Mouse (Mus musculus) embryo, embryonic 9.5 days (tissue): Measurements from ENCODE around the gene Cep57l1.

Experiments used
- DNase-seq: peaks from one replicate; pipeline ENCODE4 v3.0.0-alpha.2; 2017; ENCODE audit errors: extremely low spot score

Cep57l1 gene

GRCm38 (mm10) chr10:41816516-41816915 lies 6.8 kb upstream of the Cep57l1 start:
- DNase-seq, result no peak

DNA sequence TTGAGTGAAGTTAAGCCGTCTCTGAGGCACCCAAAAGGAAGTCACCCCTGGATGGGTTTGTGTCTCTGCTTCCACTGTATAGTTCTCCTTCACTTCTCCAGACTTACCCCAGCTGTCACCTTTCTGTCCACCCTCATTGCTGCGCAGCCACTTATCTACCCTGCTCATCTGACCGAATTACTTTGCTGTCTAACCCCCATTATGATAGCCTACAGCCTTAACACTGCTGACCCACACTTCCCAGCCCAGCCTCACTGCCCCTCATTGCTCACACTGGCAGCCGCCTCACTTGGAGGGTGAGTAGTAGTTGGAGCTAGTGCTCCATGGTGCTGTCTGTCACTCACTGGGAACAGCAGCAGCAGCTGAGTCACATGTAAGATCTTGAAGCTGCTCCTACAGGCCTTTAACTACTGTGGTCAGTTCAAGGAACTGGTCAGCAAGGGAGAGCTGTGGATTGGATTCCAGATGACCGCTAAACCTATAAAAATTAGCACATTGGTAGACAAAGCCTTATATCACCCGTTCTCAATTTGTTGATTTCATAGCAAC lies 4.7 kb upstream of the Cep57l1 start:
- DNase-seq, result no peak

DNA sequence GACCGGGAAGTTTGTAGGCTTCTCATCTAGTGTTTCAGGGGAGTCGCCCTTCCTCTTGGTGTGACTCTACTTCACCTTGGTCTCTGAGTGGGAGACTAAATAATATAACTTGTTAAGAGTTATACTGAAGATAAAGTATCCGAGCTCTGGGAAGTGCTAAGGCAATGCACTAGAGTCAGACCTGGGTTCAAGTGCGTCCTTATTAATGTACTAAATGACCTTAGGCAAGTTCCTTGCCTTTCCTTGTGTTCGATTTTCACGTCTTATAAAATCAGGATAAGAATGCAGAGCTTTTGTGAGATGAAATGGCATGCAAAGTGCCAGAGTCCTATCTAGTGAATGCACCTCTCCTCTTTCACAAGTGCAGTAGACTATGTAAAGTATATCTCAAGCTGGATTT lies 2.9 kb upstream of the Cep57l1 start:
- no peak for DNase-seq

DNA sequence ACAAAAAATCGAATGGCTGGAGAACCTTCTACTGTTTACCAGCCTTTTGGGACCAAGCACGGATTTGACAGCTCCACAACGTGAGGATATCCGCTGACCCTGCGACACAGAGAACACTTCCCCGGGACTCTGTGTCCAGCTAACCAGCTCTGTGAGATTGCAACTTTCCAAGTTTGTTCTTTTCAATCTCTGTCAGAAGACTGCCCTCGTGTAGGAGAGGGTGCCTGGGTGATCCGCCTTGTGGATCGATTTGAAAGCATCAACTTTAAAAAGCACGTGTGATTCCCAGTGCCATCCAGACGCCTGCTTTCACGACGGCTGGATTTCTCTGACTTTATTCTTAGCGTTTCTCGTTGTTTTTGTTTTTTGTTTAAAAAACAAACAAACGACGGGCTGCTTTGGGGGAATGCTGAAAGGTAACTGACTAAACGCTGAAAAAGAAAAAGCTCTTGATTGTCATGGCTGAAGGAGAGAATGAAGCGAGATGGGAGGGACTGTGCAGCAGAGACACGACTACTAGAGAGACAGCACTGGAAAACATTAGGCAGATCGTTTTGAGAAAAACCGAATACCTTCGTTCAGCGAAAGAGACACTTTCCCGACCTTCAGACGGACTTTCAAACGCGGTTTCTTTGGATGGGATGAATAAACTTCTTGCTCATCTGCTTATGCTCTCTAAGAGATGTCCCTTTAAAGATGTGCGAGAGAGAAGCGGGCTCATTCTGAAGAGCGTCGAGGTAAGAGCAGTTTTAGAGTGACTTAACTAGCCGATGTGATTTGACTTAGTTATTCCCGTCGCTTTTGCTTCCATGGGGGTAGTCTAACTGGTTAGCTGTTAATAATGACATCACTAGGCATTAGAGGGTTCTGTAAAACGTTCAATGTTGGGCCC lies 1.1 kb upstream of the Cep57l1 start:
- DNase-seq, result no peak

DNA sequence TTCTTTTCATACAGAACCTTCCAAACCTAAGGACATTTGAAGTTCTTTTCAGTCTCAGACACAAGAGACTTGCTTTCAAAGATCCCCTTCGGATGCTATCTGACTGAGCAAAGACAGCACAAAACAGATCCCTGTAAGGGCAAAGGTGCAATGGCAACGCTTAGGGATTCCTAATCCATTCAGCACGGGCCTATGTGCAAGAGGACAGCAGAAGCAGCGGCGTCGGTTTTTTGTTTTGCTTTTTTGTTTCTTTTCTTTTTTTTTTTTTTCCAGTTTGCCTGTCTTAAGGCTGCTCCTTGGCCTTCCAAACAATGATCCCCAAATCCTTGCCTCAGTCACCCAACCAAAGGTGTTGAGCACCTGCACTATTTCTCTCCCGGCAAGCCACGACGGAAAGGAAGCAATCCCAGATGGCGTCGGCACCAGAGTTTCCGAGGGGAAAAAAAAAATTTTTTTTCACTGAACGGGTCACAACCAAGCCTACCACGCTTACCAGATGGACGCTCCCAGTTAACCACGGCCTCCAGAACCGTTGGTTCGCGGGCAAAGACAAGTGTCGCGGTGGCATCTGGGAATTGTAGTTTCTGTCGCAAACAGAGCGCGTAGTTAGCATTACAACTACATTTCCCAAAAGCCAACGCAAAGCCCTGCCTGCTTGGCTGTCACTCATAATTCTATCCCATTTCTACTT lies 446 bp downstream of the Cep57l1 start:
- DNase-seq, result peak; percentile 10

DNA sequence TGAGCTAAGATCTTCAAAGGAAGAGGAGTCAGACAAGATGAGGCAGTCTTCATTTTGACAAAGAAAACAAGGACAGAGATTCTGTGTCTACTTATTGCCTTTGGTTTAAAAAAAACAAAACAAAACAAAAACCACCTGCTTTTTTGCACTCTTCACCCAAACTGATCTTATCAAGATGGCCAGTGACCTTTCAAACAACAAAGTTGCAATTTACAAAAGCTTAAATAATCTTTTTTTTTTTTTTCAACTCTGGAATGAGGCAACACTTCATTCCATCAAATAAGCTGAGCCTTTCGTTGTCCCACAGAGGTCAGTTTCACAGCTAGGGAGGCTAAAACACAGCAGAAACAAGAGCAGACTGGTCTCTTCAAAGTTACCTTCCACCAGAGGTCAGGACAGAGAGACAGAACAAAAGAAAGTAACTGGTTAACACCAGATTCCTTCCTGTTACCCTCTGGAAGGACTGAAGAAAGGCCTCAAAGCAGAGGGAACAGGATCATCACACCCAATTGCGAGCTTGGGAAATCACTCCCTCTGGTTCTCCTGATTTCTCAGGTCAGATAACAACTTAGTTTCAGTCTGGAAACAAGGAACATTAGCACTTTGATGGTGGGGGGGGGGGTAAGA lies 3.8 kb downstream of the Cep57l1 start:
- DNase-seq, result no peak

GRCm38 (mm10) chr10:41804711-41805110 lies 5.0 kb downstream of the Cep57l1 start:
- no peak for DNase-seq

GRCm38 (mm10) chr10:41803467-41803866 lies 6.2 kb downstream of the Cep57l1 start:
- no peak for DNase-seq

GRCm38 (mm10) chr10:41797253-41797652 lies 12.4 kb downstream of the Cep57l1 start:
- no peak for DNase-seq

GRCm38 (mm10) chr10:41792375-41792774 lies 17.3 kb downstream of the Cep57l1 start:
- DNase-seq, result no peak

- no peak for DNase-seq
Measured at GRCm38 (mm10) chr10:41767254-41767653, 42.4 kb downstream of the Cep57l1 start.

DNA sequence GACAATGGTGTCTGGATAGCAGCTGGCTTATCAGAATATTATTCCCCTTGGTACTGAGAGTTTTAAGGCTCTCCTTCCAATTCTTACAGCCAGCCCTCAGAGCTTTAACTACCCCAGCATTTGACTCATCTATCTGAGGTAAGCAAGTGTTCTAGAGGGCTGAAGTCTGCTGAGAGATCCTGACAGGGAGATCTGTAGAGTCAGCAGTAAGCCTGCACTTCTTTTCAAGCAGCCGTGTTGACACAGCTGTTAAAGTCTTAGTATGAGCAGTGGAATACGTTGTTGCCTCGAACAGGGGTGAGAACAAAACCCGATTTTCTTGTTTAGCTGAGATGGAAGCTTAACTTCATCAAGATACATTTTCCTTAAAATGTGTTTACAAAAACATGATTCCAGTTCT lies 43.4 kb downstream of the Cep57l1 start:
- no peak for DNase-seq

DNA sequence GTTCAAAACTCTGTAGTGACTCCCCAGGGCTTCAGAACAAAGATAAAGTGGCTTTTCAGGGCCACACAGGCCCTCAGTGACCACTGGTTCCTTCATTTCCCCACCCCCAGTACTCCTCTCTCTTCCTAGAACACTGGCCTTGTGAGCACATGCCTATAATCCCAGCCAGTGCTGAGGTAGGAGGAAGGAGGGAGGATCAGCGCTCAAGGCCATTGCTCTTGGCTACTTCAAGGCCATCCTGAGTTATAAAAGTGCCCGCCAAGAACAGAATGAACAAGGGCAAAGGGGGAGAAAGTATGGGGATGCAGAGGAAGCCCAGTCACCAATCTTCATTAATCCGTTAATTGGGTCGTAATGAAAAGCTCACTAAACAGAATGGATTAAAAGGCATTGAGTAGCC lies 44.1 kb downstream of the Cep57l1 start:
- no peak for DNase-seq

DNA sequence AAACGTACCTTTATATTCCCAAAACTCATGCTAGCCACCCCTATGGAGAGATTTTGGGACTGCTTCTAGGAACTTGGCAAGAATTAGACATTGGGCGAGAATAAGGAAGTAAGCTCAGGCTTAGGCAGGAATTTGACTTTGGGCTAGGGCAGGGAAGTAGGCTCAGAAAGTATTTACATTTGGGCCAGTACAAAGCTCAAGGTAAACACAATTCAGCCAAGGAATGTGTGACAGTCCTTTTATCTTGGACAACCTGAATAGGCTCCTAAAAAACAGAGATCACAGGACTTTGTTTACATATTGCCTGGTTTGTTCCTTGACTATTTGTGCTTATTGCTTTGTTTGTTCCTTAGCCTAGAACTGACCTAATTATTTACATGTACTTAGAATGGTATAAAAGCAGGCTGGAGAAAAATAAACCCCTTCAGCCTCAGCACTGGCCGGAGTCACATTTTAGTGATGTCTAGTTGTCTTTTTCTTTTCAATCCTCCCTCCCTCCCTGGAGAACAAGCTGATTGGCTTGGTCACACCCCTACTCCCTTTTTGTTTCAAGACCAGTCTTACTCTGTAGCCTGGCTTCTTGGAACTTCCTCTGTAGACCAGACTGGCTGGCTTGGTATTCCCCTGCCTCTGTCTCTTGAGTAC lies 45.8 kb downstream of the Cep57l1 start:
- no peak for DNase-seq

DNA sequence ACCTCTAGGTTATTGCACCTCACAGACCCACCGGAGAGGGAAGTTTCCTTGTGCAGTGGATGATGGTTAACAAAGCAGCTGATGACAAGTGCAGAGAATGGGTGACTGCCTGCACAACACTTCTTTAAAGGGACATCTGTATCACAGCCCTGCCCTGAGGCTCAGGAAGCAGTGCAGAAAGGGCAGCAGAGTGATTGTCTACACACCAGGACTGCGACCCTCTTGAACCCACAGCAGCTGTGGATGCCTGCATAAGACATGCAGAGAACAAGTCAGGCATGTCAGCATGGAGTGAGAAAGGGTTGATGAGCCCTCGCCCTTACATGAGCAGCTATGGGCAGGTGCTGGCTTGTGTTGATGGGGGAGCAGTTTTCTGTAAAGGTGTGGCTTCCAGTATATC lies 48.8 kb downstream of the Cep57l1 start:
- no peak for DNase-seq

DNA sequence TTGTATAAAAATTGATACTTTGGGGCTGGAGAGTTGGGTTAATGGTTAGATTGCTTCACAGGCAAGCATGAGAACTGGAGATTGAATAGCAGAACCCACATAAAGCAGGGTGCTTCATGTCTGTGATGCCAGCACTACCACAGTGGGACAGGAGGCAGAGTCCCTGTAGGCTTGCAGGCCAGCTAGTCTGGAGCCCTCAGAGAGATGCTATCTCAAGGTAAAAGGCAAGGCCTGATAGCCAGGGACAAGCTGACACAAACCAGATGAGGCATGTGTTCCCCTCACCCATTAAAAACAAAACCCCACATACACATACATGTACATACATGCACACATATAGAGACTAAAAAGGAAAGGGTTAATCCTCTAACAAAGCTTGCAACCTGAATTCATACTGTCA lies 51.6 kb downstream of the Cep57l1 start:
- DNase-seq, result no peak

DNA sequence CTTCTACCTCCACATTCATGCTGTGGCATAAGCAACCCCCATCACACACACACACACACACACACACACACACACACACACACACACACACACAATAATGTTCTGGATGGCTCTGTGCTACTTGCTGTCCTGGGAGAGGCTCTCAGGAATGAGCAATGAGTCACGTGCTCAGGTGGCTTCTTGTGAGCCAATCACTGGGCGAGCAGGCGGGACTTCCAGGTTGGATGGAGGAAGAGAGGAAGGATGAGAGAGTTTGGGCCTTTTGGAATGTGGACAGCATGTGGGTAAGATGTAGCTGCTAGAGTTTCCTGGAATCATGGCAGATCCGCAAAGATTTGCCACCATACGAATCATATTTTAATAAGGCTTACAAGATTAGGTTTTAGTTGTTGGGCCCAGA lies 52.4 kb downstream of the Cep57l1 start:
- no peak for DNase-seq

DNA sequence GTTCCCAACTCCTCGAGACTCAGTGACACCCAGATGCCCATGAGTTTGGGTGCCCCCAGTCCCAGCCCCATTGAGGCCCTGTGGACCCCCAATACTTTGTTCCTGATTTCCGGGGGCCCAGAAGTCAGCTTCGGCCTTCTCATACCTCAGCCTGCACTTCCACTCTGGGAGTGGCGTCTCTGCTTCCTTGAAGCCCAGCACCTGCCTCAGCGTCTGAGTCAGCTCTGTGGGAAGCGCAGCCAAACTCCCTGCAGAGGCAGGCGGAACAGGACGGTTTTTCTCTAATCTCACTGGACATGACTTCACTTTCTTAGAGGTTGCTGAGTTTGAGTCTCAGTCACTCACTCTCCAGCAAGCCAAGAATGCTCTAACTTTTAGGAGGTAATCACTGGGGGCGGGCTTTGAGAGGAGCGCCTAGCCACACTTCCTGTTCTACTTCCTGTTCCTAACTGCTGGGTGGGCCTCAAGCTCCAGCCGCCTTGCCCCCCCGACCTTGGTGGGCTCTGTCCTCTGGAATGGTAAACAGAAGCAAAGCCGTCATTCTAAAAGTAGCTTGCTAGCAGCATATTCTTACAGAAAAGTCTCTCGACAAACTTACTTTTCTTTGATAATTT lies 57.7 kb downstream of the Cep57l1 start:
- DNase-seq, result no peak

GRCm38 (mm10) chr10:41749306-41749705 lies 60.4 kb downstream of the Cep57l1 start:
- DNase-seq, result no peak

DNA sequence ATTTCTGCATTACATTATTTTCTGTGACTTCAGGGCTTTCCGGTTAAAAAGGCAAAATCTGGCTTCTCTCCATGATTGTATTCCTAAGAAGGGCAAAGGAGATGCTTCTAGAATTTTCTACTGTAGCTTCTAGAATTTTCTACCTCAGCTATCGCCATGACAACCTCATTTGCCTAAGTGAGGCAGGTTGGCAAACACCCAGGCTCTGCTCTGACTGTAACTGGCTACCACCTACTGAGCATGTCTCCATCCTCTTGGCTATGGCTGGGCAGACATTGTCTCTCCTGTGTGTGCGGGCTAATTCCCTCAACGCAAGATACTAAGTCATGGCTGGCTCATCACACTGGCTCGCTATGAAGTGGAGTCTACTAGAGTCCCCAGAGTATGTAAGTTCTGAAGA lies 63.1 kb downstream of the Cep57l1 start:
- DNase-seq, result no peak

GRCm38 (mm10) chr10:41744006-41744405 lies 65.7 kb downstream of the Cep57l1 start:
- DNase-seq, result no peak

DNA sequence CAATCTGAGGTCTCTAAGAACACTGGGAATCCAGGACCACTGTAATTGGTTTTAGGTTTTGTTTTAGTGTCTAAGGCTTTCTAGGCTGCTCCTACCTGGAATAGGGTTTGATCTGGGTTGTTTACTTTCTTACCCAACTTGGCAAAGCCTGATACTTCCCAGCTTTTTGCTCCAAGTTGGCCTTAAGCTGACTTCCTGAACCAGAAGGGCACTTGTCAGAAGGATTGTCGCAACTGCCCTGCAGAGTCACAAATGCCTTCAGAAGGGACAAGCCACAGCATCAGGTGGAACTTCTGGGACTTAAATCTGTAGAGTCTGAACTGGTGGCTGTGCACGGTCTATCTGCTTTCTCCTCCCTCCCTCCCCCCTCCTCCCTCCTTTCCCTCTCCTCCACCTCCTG lies 69.5 kb downstream of the Cep57l1 start:
- DNase-seq, result no peak
